Comparison of ENCODE assay signal across 11 mouse cellular contexts in the genomic region with DNA sequence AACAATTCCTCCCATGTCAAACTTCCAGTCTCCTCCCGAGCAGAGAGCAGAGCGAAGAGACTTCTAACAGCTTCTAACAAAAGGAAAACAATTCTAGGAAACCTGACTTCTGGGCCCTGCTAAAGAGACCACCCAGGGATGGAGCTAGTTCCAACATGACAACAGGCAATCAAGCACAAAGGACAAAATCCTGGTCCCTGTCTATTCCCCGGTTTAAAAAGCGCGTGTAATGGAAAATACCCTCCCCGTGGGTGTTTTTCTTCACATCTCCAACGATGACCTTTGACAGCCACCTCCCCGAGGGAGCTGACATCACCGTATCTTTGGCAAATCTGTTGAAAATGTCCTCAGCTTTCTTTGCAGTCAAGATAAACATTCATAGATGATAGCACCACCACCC.
DNase-seq lines count a peak whose midpoint lies in the region.
"Had no signal": no experiment of that assay in that cellular context is flagged by ENCODE, and none has a peak within 500 bp of the region (broad histone marks: within the 10 kb centered on the region; RNA-seq: fewer than 3 reads in every experiment).

No protein-coding gene starts in this region.

- intact Hi-C loops in heart, postnatal 36 days (cut with DNase I), result no loop called here
- intact Hi-C loops in gastrocnemius, postnatal 36 days (cut with DNase I), result no loop called here

- DNase-seq in heart, postnatal 36 days, result peak; percentile 21 to 30
- DNase-seq in heart, adult 8-10 months (ENCODE audit: low spot score), result no peak
- DNase-seq in ovary, postnatal 10 days (ENCODE audit: low spot score), result peak; percentile 8
- no peak for DNase-seq in ovary, adult 18-20 months (ENCODE audit: low spot score)
- peak; percentile 16 to 38 for DNase-seq in gastrocnemius, postnatal 36 days
- no peak for DNase-seq in cerebellum, adult 9-11 months
- no peak for DNase-seq in urinary bladder, adult 2 months (ENCODE audit: low spot score)
- no peak for DNase-seq in right cerebral cortex, postnatal 25 days
- DNase-seq: cerebellum, adult 18-20 months; lung, postnatal 14 days; spleen, adult 18-20 months had no signal

Comparison
In these comparisons a context has a peak if more than half of its experiments do, and no peak if none do; other contexts are left out.
1. DNase-seq: peak in heart, postnatal 36 days (2 of 2), ovary, postnatal 10 days (single experiment) and gastrocnemius, postnatal 36 days (2 of 2); none in heart, adult 8-10 months (single experiment), ovary, adult 18-20 months (single experiment), cerebellum, adult 9-11 months (single experiment), urinary bladder, adult 2 months (single experiment) and right cerebral cortex, postnatal 25 days (single experiment).